Mouse (Mus musculus) kidney, postnatal 36 days (tissue): ENCODE results near the gene Olfr68.
"Not testable (repeated sequence)": the region's sequence is repeated elsewhere in the genome, so short reads cannot be mapped to it uniquely, and the experiment has no call there.

Experiments
- DNase-seq, 2 experiments: peaks; one replicate each; pipeline ENCODE4 v3.0.0; 2021 to 2022; ENCODE audit warnings: mixed read lengths in 2 of 2

Olfr68 gene

GRCm38 (mm10) chr7:103762212-103762611 is 17.3 kb downstream of the Olfr68 start:
- not testable (repeated sequence) for DNase-seq

GRCm38 (mm10) chr7:103757233-103757632 is 22.3 kb downstream of the Olfr68 start, which contains the start of gene Olfr630:
Gene Olfr630, minus strand, starts transcription at chr7:103757333.
- DNase-seq = no peak

GRCm38 (mm10) chr7:103744843-103745242 is 34.7 kb downstream of the Olfr68 start, which contains the start of gene Olfr629:
Gene Olfr629, minus strand, starts transcription at chr7:103744943.
- DNase-seq = no peak

GRCm38 (mm10) chr7:103730074-103730473 is 49.4 kb downstream of the Olfr68 start, which contains the start of gene Olfr628:
Gene Olfr628, plus strand, starts transcription at chr7:103730374.
- DNase-seq = no peak
